Mouse (Mus musculus) neutrophil, adult 5-6 weeks (primary cell): ENCODE data around the gene Irgm2. TPM values are rescaled to one million over a fixed set of nuclear protein-coding genes. Genes with fewer than 3 reads are reported as not detected.
"Not testable (repeated sequence)": the region's sequence is repeated elsewhere in the genome, so short reads cannot be mapped to it uniquely, and the experiment has no call there.

Experiments used
- ATAC-seq: fragments of 151-379, 151-347 bp; 2 replicates; pipeline ENCODE4 v1.8.0; 2017; ENCODE audit warnings: mild to moderate bottlenecking, moderate TSS enrichment; ENCODE audit not compliant: insufficient number of reproducible peaks, poor library complexity, low FRiP score, severe bottlenecking; ENCODE audit errors: extremely low read depth
- total RNA-seq: library from RNA; stranded (forward); fragments of 200-1000 nt; gene quantifications from 2 replicates; pipeline ENCODE4 v1.2.3, GENCODE M21; 2017

Gene Irgm2
- 53.7 and 66.7 TPM in 2 replicates for total RNA-seq

- ATAC-seq, result peak; percentile 97
Measured at GRCm38 (mm10) chr11:58199229-58200037, at the start of gene Irgm2, which contains the start of gene Igtp. Gene Irgm2 (plus strand): TSS chr11:58199618. Gene Igtp (plus strand): TSS chr11:58199556.

GRCm38 (mm10) chr11:58155458-58155857, 44.0 kb upstream of the Irgm2 start:
- ATAC-seq, result no peak

- ATAC-seq, result no peak
Measured at GRCm38 (mm10) chr11:58156871-58157270, 42.5 kb upstream of the Irgm2 start.

GRCm38 (mm10) chr11:58165072-58165471, 34.3 kb upstream of the Irgm2 start:
- no peak for ATAC-seq

GRCm38 (mm10) chr11:58167822-58168166, 31.6 kb upstream of the Irgm2 start:
- ATAC-seq, result no peak

GRCm38 (mm10) chr11:58168167-58168915, 31.1 kb upstream of the Irgm2 start, which contains the start of gene Gemin5:
Gene Gemin5 (minus strand): TSS chr11:58168539.
- ATAC-seq, result peak; percentile 71

- ATAC-seq, result no peak
Measured at GRCm38 (mm10) chr11:58169666-58170065, 29.8 kb upstream of the Irgm2 start.

- ATAC-seq, result peak; percentile 81
Measured at GRCm38 (mm10) chr11:58171459-58172091, 27.8 kb upstream of the Irgm2 start, which contains the start of gene Mrpl22. Gene Mrpl22 (plus strand): TSS chr11:58171661.

GRCm38 (mm10) chr11:58179563-58179962, 19.9 kb upstream of the Irgm2 start:
- ATAC-seq, result peak; percentile 85

- not testable (repeated sequence) for ATAC-seq
Measured at GRCm38 (mm10) chr11:58179986-58180385, 19.4 kb upstream of the Irgm2 start.

GRCm38 (mm10) chr11:58180756-58181155, 18.7 kb upstream of the Irgm2 start:
- no peak for ATAC-seq

- ATAC-seq, result peak; percentile 51; the same call in 1 of the 2 replicates
Measured at GRCm38 (mm10) chr11:58183579-58183978, 15.8 kb upstream of the Irgm2 start.

GRCm38 (mm10) chr11:58189675-58190074, 9.7 kb upstream of the Irgm2 start:
- no peak for ATAC-seq

GRCm38 (mm10) chr11:58193326-58193725, 6.1 kb upstream of the Irgm2 start:
- ATAC-seq, result no peak

- ATAC-seq, result no peak
Measured at GRCm38 (mm10) chr11:58193860-58194520, 5.4 kb upstream of the Irgm2 start.

GRCm38 (mm10) chr11:58198663-58199062, 755 bp upstream of the Irgm2 start:
- no peak for ATAC-seq

- ATAC-seq, result no peak
Measured at GRCm38 (mm10) chr11:58200226-58200625, 808 bp downstream of the Irgm2 start.

GRCm38 (mm10) chr11:58201052-58201451, 1.6 kb downstream of the Irgm2 start:
- no peak for ATAC-seq

GRCm38 (mm10) chr11:58210321-58210886, 11.0 kb downstream of the Irgm2 start:
- no peak for ATAC-seq
